Mouse (Mus musculus) bone marrow macrophage, adult 2 months (primary cell): Measurements from ENCODE around the gene Tsc2.

Source experiments
- CTCF ChIP-seq: IDR thresholded peaks from 2 replicates; pipeline ENCODE4 v1.5.1; 2012; ENCODE audit warnings: low read depth, mild to moderate bottlenecking, low read length, moderate library complexity
- POLR2A ChIP-seq: IDR thresholded peaks from 2 replicates; pipeline ENCODE4 v1.6.1; 2012; ENCODE audit warnings: mild to moderate bottlenecking, low read depth, low read length, borderline replicate concordance

DNA sequence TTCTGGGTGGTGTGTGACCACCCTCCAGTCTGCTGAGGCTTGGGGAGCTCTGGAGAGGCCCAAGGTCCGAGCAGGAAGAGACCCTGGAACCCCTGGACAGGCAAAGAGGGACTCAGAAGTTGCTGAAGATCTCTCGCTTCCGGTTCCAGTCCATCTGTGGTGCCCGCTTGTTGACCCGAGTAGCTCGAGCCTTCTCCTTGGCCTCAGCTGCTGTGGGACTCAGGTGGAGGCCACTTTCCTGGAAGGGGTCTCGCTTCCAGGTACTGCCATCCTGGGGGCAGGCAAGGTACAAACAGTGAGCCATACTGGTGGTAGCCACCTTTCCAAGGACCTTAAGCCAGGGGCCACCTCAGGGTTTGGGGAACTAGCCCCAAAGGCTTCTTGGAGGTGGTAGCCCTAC lies 7.7 kb upstream of the Tsc2 start:
- TF ChIP-seq CTCF, result no peak
- no peak for TF ChIP-seq POLR2A
